ENCODE assay signal across 23 mouse cellular contexts in the genomic region with DNA sequence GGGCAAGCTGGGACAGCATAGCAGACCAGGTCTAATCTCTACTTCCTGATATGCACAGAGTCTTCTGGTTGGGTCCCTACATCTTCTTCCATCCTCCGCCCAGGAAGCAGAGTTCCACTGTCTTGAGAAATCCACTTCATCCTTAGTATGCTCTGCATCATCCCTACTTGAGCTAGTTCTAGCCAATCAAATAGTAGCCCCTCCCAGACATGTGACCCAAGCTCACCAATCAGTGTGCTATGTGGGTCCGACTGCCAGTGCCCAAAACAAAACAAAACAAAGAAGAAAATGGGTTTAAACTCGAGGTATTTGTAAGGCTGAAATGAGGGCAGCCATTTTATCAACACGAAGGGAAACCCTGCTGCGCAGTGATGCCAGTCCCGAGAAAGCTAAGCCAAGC. TPM values are rescaled to one million over a fixed set of nuclear protein-coding genes. Genes with fewer than 3 reads are reported as not detected.
"Had no signal": no experiment of that assay in that cellular context is flagged by ENCODE, and none has a peak within 500 bp of the region (broad histone marks: within the 10 kb centered on the region; RNA-seq: fewer than 3 reads in every experiment).

No protein-coding gene starts in this region.

- H3K9me3 ChIP-seq: limb, embryonic 10.5 days; limb, embryonic 13.5 days; liver, embryonic 12.5 days; liver, embryonic 15.5 days; lung, embryonic 15.5 days; megakaryocyte, embryonic 14.5 days; midbrain, embryonic 10.5 days; midbrain, embryonic 13.5 days; neural tube, embryonic 13.5 days had no signal

- H3K9ac ChIP-seq: limb, embryonic 13.5 days; liver, embryonic 12.5 days; liver, embryonic 15.5 days; lung, embryonic 15.5 days; midbrain, embryonic 13.5 days; neural tube, embryonic 13.5 days had no signal

- ATAC-seq: liver, embryonic 12.5 days; midbrain, embryonic 13.5 days; midbrain, embryonic 16.5 days had no signal

- H3K4me1 ChIP-seq: liver, embryonic 15.5 days had no signal

- H3K4me3 ChIP-seq: limb, embryonic 10.5 days; limb, embryonic 13.5 days; liver, embryonic 12.5 days; liver, embryonic 15.5 days; lung, embryonic 15.5 days; megakaryocyte, embryonic 14.5 days; midbrain, embryonic 10.5 days; midbrain, embryonic 13.5 days; myocyte; neural tube, embryonic 13.5 days had no signal

- DNase-seq: layer of hippocampus, postnatal 36 days; liver; lung, adult 18-20 months; lung, postnatal 10 days; lung, postnatal 36 days; thymus, adult 2 months; thymus, postnatal 14 days; thymus, postnatal 4 days had no signal

- H3K27ac ChIP-seq: limb, embryonic 10.5 days; limb, embryonic 13.5 days; liver, embryonic 12.5 days; liver, embryonic 15.5 days; lung, embryonic 15.5 days; midbrain, embryonic 10.5 days; midbrain, embryonic 13.5 days; neural tube, embryonic 13.5 days; stomach, postnatal 0 days had no signal

- H3K36me3 ChIP-seq: limb, embryonic 10.5 days; liver, embryonic 12.5 days; liver, embryonic 15.5 days; lung, embryonic 15.5 days; midbrain, embryonic 13.5 days had no signal

RNA-seq across cellular contexts. Expression of gene Fgf18, which starts 28.7 kb away (rescaled TPM):
- total RNA-seq: monocyte, adult 5-6 weeks; neutrophil, adult 5-6 weeks had no signal
- polyA plus RNA-seq: small intestine, adult 2 months had no signal
